Mouse (Mus musculus) right cerebral cortex, adult 18-20 months (tissue): ENCODE results near the gene Thsd1.
"Not testable (repeated sequence)": the region's sequence is repeated elsewhere in the genome, so short reads cannot be mapped to it uniquely, and the experiment has no call there.

Experiments
- DNase-seq: peaks from one replicate; pipeline ENCODE4 v3.0.0; 2022; ENCODE audit warnings: mixed read lengths

The Thsd1 gene

DNA sequence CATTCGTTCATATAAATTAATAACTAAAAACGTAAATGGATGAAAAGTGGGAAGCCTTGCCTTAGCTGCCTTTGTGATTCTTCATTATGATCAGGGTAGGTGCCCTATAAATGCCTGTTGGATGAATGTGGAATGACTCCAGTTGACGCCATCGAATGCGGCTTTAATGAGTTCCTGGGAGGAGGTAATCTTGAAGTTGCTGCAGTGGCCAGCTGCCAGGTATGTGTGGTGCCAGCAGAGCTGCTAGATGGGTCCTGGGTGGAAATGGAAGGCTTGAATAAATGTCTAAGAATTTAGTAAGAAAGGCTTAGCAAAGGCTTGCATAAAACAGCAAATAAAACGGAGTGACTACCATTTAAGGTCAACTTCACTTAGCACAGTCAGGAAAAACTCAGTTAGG lies 37.7 kb downstream of the Thsd1 start:
- no peak for DNase-seq

DNA sequence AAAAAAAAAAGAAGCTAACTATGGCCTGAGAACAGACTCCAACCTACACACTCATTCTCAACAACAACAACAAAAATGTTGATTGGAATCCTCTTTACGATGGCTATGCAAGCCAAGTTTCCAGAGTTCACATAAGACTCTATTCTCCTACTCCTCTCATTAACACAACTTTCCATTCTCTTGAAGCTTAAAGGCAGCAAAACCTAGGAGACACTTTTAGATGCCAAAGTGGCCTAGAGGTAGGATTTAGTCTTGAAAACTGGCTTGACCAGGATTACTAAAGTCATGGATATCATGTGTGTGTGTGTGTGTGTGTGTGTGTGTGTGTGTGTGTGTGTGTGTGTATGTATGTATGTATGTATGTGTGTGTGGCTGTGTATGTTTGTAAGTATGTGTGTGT lies 38.1 kb downstream of the Thsd1 start:
- no peak for DNase-seq

DNA sequence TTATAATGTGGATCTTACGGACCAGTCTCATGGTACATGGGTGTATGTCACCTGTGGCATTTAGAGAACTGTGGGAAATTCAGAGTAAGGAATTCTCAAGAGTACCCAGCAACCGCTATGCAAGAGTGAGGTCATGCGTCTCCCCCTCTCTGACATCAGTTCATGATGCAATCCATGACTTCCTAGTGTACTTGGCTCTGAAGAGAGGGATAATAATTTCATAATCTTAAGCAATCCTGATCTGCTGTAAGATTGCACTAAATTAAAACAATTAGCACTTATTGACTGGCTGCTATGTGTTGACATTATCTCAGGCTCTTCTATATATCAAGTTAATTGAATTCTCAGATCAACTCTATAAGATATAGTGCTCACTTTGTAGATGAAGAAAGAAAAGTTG lies 39.7 kb downstream of the Thsd1 start:
- DNase-seq: no peak

DNA sequence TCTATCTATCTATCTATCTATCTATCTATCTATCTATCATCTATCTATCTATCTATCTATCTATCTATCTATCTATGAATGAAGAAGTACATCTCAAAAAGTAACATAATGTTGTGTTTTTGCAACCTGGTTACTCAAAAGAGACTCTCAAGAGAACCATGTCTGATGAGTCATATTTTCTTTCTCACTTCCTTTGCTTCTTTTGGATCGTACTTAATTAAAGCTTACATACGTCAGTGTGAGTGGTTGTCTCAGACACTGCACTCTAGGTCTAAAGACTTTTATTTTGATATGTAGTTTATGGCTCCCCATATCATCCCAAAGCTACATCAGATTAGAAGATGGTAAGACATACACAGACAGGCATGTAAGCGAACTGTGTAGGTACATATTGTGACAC lies 46.0 kb downstream of the Thsd1 start:
- DNase-seq: no peak

DNA sequence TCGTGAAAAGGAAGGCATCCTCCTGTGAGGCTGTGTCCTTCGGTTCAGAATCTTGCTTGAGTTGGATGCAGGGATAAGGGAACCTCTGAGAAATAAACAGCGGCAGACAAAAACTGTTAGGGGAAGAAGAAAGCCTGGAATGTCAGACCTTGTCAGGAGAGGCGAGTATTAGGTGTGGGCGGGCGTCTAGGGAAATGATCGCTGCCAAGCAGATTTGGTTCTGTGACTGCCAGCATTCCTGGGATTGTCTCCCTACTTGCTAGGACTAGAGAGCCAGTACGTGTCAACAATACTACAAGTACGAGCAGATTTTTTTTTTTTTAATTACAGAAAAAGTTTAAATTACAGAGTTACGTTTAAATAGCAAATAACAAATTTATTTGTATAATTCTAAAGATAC lies 47.5 kb downstream of the Thsd1 start:
- DNase-seq: no peak

DNA sequence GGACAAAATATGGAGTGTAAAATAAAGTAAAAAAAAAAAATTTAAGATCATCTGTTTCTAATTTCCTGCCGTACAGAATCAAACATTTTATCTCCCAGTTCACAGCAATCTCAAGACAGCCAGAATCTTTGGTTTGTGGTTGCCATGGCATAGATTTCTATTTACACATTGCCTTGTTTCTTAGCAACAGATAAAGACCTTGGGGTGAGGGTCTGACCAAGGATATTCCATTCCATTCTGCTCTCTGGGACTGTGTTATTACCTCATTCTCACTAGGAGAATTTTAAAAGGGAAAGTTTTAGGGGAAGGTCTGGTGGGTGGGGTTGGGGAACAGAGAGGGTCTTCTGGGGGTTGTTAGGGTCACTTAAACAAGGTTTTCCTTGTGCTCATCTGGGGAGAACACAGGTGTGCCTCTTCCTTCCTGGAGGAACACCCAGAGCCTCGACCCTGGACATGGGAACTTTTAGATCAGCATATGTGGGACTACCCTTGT lies 55.9 kb downstream of the Thsd1 start, which contains the start of gene Tpte:
Gene Tpte, plus strand, starts transcription at position 443 of the 493 bp plus-strand sequence.
- DNase-seq: no peak

DNA sequence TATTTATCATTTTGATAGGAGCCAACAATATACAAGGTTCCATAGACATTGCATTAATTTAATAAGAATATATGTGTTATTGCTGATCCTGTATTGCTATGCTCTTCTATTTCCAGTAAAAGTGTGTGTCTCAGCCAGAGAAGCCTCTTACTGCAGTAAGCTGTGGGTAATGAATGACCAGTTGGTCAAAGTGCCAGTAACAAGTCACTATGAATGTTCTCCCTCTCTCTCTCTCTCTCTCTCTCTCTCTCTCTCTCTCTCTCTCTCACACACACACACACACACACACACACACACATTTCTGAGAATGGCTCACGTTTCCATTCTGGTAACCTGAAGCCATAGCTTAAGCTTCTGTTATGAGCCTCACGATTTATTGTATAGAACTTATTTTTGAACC lies 75.2 kb downstream of the Thsd1 start:
- no peak for DNase-seq

DNA sequence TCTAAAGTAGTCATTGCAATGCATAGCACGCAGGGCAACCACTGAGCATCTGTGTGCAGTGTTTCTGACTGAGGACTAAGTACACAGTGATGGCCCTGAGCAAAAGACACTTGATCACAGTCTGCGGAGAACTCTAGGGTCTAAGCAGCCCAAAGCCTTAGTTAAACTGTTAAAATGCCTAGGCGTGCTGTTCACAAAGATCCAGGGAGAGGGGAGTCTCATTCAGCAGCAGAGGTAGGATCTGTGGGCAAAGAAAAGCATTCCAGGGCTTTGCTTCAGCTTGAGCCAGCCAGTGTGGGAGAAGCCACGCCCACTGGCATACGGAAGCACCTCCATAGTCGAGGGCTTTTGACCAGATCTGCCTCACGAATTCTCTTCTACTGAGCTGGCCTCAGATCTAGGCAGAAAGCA lies 75.8 kb downstream of the Thsd1 start:
- no peak for DNase-seq

DNA sequence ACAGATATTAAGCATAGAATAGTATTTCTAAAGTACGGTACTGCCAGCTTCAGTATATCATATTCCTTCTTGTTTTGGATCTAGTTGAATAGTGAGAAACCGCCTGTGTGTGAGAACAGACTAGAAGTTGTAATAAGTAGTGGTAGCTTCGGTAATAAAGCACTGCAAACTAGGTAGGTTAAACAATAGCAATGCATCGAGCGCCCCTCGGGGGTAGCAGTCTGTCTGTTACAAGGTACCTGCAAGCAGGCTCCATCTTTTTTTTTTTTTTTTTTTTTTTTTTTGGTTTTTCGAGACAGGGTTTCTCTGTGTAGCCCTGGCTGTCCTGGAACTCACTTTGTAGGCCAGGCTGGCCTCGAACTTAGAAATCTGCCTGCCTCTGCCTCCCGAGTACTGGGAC lies 76.9 kb downstream of the Thsd1 start:
- not testable (repeated sequence) for DNase-seq

DNA sequence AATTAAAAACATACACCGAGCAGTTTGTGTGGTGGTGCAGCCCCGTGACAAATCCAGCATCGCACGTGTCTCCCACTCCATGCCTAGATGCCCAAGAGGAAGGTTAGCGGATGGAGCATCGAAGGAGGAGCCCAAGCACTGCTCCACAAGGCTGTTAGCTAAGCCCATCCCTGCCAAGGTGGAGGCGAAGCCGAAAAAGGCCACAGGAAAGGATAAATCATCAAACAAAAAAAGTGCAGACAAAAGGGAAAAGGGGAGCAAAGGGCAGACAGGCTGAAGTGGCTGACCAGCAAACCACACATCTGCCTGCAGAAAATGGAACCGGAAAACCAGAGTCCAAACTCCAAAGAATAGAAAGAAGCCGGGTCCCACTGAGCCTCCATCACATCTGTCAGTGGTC lies 79.9 kb downstream of the Thsd1 start:
- no peak for DNase-seq
